Mouse (Mus musculus) A20 (cell line): ENCODE data around the gene Polg.

Experiments used
- DNase-seq: peaks from one replicate; pipeline ENCODE4 v3.0.0-alpha.2; 2011; ENCODE audit warnings: low read depth, low spot score

The Polg gene

GRCm38 (mm10) chr7:79502152-79503102 is 36.3 kb upstream of the Polg start:
- no peak for DNase-seq

DNA sequence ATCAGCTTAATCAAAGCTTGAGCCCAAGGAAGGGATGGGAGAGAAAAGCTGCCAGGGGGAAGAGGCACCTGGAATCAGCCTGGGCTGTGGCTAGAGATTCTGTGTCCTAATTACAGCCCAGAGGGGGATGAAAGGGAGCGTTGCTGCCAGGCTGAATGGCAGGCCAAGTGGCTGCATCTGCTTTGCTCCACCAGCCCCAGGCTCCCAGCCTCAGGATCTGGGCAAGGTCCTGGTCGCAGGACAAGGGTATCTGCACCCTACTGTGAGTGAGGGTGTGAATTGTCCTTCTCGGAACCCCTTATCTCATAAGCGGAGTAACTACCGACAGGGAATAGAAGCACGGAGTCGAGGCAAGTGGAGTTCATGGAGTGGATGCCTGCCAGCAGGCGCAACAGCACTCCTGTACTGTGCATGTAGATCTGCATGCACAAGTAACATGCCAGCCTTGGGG is 35.4 kb upstream of the Polg start:
- DNase-seq, result no peak

DNA sequence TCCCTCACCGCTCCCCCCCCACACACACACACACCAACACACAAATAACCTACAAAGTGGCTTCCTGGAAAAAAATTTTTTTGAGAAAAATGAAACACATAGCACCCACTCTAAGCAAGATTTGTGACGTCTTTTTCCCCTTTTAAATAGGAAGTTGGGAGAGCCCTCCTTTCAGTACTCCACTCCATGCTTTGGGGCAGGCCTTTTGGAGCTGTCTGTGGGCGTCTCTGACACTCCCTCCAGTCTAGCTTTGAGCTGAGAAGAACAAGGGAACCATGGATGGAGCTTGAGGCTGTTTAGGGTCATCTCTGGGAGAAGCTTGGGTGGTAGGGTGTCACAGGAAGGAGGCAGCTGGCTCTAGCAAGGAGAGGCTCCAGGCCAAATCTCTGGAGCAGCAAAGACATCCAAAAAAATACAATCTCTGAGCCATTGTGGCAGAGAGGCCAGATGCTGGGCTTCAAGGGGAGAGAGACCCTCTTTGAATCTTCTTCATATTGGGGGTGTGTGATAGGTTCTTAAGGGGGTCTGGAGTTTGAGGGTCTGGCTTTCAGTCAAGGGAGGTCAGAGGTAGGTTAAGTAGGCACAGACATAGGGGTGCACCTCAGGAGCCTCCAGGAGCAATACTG is 34.6 kb upstream of the Polg start:
- DNase-seq, result no peak

GRCm38 (mm10) chr7:79499596-79500570 is 33.7 kb upstream of the Polg start:
- no peak for DNase-seq

DNA sequence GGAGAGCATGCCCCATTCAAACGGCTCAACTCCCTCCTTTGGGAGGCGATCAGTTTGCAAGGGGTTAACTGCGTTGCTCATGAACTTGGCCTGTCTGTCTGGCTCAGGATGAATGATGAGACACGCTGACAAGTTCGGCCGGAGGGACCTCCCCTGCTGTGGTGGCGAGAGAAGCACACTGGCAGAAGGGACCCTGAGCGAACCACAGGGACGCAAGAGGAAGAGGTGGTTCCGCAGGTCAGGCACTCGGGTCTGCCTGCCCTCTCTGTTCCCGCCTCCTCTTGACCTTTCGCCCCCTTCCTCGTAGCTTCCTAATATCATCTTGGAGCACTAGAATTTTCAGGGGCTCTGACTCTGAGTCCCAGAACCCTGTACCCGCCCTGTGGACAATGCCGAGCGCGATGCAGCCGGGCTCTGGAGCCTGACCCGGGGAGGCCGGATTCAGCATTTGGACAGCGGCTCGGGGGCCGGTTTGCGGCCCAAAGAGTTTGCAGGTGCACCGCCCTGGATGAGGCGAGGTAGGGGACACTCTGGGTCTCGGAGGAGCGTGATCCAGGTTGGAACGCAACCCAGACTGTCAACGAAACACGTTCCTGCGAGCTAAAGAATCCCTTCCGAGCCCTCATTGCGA is 32.9 kb upstream of the Polg start:
- no peak for DNase-seq

DNA sequence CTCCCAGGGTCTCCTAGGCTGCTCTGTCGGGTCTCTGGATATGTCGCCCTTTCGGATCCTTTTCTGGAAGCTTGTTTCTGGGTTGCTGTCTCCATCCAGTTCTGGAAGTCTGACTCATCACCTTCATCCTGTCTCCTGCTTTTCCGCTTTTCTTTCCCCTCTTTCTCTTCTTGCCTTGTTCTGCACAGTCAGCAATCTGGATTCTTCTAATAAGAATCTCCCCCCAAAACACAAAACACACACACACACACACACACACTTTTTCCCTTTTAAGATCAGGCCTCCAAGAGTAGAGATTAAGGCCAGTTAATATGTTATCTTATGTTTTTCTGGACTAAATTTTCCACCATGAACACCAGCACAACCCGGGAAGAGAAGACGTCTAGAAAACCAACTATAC is 32.2 kb upstream of the Polg start:
- no peak for DNase-seq

GRCm38 (mm10) chr7:79497701-79498115 is 31.5 kb upstream of the Polg start:
- DNase-seq, result no peak

DNA sequence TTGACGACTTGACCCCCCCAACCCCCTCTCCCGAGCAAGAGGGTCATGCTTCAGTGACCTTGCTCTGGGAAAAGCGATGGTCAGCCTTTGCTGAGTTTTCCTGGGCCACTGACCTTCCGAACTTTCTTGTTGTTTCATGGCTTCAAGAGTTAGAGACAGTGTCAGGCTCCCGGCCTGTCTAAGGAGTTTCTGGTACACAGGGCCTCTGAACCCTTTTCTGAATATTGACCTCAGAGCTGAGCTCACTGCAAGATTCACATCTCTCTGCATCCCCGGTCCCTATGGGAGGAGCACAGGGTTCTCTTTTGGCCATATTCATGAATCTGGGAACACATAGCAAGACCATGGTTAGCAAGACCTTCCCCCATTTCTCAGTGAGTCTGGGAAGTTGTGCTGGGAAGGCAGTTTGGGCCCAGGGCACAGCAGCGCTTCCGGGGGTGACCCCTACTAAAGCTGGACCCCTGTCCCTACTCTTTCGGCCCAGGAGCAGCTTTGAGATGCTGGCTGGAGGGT is 30.7 kb upstream of the Polg start:
- DNase-seq, result no peak

DNA sequence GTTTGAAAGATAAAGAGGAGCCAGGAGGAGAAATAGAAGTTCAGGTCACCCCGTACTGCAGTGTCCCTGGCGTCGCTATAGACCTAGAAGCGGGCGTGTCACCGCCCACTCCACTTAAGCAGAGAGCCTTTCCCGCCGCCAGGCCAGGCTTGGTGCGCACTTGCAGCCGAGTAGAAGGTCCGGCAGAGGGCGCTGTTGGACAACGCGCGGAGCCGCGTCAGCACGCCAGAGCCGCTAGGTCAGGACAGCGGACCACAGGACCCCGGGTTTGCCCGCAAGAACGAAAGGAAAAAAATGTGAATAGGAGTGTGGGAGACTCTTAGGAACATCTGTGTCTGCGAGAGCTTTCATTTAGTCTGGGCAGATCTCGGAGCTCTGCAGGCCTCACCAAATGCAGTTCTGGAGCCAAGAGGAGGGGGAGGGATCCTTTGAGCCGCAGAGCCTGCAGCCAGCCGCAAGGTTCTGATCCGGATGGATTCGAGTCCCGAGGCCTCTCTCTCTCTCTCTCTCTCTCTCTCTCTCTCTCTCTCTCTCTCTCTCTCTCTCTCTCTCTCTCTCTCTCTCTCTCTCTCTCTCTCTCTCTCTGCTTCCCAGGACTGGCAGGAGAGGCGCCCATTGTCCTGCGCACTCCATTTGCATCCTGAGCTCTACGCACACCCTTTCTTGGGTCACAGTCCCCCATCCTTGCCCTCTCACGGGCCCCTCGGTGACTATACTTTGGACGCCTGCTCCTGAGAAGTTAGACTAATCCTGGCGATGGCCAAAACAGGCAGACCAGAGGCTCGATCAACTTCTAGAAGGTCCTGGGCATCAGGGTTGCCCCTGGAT is 30.0 kb upstream of the Polg start:
- peak; percentile 83 for DNase-seq

- DNase-seq, result peak; percentile 61
These were observed 27.8 kb upstream of the Polg start for GRCm38 (mm10) chr7:79493915-79494314.

- no peak for DNase-seq
These were observed 20.4 kb upstream of the Polg start for GRCm38 (mm10) chr7:79486528-79486927.

GRCm38 (mm10) chr7:79474831-79475399 is 8.8 kb upstream of the Polg start:
- DNase-seq, result peak; percentile 53

GRCm38 (mm10) chr7:79473496-79474194 is 7.5 kb upstream of the Polg start:
- no peak for DNase-seq

- DNase-seq, result peak; percentile 51
These were observed 6.6 kb upstream of the Polg start for GRCm38 (mm10) chr7:79472792-79473191.

DNA sequence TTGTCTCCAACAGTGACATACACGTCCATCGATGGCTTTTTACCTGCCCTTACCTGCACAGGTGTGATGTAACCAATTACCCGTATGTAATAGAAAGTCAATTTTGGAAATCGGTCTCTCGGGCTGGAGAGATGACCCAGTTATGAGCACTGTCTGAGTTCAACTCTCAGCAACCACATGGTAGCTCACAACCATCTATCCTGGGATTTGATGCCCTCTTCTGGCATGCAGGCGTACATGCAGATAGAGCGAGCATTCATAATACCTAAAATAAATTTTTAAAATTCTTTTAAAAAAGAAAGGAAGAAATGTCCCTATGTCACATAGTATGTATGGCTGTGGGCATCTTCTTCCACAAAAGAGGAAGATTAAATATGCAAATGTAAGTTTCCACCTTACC is 5.3 kb upstream of the Polg start:
- DNase-seq, result peak; percentile 48

DNA sequence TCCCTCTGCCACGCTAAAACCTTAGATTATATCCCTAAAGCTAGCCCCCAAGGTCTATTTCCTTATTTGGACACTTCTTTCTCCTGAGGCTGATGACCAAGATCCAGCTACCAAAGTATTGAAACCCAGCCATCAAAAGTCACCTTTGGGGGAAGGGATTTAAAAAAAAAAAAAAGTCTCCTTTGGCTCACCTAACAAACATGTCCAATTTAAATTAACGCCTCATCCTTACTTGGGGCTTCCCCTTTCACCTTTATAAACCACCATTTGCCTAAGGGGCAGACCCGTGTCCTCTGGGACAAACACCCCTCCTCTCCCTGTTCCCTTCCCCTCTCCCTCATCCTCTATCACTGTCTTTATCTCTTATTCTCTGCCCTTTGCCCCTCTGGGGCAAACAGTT is 4.6 kb upstream of the Polg start:
- DNase-seq, result no peak

DNA sequence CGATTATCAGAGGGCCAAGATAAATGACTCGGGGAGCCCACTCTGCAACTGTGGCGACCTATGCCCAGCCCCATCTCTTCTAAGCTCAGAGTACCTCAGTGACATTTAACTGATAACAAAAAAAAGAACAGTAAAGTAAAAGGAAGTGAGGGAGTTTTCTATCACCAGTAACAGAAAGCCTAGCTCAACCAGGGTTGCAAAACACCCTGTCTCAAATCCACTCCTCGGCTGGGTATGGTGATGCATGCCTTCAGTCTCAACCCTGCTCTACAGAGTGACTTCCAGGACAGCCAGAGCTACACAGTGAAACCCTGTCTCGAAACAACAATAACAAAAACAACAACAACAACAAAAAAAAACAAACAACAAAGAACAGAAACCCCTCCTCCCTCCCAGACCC is 3.6 kb upstream of the Polg start:
- no peak for DNase-seq

GRCm38 (mm10) chr7:79468994-79469393 is 2.8 kb upstream of the Polg start:
- no peak for DNase-seq

DNA sequence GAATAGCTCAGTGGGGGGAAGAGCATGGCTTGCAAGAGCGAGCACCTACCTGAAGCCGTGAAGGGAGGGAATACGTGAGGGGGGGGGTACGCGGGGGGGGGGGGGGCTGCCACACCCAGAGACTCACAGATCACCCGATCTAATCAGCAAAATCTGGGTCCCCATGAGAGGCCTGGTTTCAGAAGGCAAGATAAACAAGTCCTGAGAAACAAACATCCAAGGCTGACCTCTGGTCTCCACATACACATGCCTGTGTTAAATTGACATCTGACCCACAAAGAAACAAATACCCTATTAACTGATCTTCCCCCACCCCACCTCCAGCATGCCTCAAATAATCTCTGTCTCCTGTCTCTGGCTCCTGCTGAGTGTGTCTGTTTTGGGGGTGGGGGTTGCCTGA is 1.8 kb upstream of the Polg start:
- no peak for DNase-seq
